Mouse (Mus musculus) v-Abl transformed pro-B cells (cell line): ENCODE measurements at regions not wholly inside any gene's neighbourhood (a gene's known extent, or its start where the extent isn't known, plus 50 kb on each side); places are given as distances from the start of the nearest gene placed in this dataset.

Source experiments
- in situ Hi-C, 2 experiments: fragments of 400-800 bp; cut with MboI; formaldehyde crosslinking; loops; one replicate each; pipeline ENCODE4 v1.15.1; 2025; ENCODE audit not compliant: unreplicated experiment in 2 of 2

- in situ Hi-C loops: no loop called here
Observed at GRCm38 (mm10) chr13:60298575-60298974, 121.4 kb upstream of the Gas1 start.

GRCm38 (mm10) chr13:60299076-60299475, 121.9 kb upstream of the Gas1 start:
- in situ Hi-C loops: no loop called here

GRCm38 (mm10) chr13:60303561-60303960, 126.4 kb upstream of the Gas1 start:
- in situ Hi-C loops: no loop called here

- in situ Hi-C loops: no loop called here
Observed at GRCm38 (mm10) chr13:60305028-60305810, 128.1 kb upstream of the Gas1 start.

- in situ Hi-C loops: no loop called here
Observed at GRCm38 (mm10) chr13:60308062-60308801, 131.1 kb upstream of the Gas1 start.

GRCm38 (mm10) chr13:60309482-60309881, 132.3 kb upstream of the Gas1 start:
- in situ Hi-C loops: no loop called here

- in situ Hi-C loops: no loop called here
Observed at GRCm38 (mm10) chr13:60309926-60310325, 132.8 kb upstream of the Gas1 start.

- in situ Hi-C loops: no loop called here
Observed at GRCm38 (mm10) chr13:60312397-60313085, 135.4 kb upstream of the Gas1 start.

- in situ Hi-C loops: no loop called here
Observed at GRCm38 (mm10) chr13:60318436-60319020, 141.4 kb upstream of the Gas1 start.

GRCm38 (mm10) chr13:60319268-60319667, 142.1 kb upstream of the Gas1 start:
- in situ Hi-C loops: no loop called here

GRCm38 (mm10) chr13:60319861-60320602, 142.9 kb upstream of the Gas1 start:
- in situ Hi-C loops: no loop called here

- in situ Hi-C loops: no loop called here
Observed at GRCm38 (mm10) chr13:60322579-60322978, 145.4 kb upstream of the Gas1 start.

GRCm38 (mm10) chr13:60330475-60331258, 153.5 kb upstream of the Gas1 start:
- in situ Hi-C loops: no loop called here

- in situ Hi-C loops: no loop called here
Observed at GRCm38 (mm10) chr13:60336196-60336595, 159.0 kb upstream of the Gas1 start.

GRCm38 (mm10) chr13:60337383-60337782, 160.2 kb upstream of the Gas1 start:
- in situ Hi-C loops: no loop called here

GRCm38 (mm10) chr13:60338107-60338506, 160.9 kb upstream of the Gas1 start:
- in situ Hi-C loops: no loop called here

- in situ Hi-C loops: no loop called here
Observed at GRCm38 (mm10) chr13:60340068-60340467, 162.9 kb upstream of the Gas1 start.

- in situ Hi-C loops: no loop called here
Observed at GRCm38 (mm10) chr13:60347881-60348280, 170.7 kb upstream of the Gas1 start.

- in situ Hi-C loops: no loop called here
Observed at GRCm38 (mm10) chr13:60348438-60348837, 171.3 kb upstream of the Gas1 start.
